Mouse (Mus musculus): ENCODE results near the gene 5330417C22Rik.

- no peak for TF ChIP-seq EP300 (IDR thresholded peaks at IDR 0.05; ENCODE audit: low read depth)
- no peak for TF ChIP-seq CTCF (IDR thresholded peaks at IDR 0.05; ENCODE audit: low read depth)
These were observed 25.4 kb downstream of the 5330417C22Rik start for GRCm38 (mm10) chr3:108510716-108511483.
